Mouse (Mus musculus) liver, adult 2 months (tissue): ENCODE measurements at regions not wholly inside any gene's neighbourhood (a gene's known extent, or its start where the extent isn't known, plus 50 kb on each side); places are given as distances from the start of the nearest gene placed in this dataset.

Source experiments
- CTCF ChIP-seq: fragments of 200-500 bp; IDR thresholded peaks from 2 replicates; pipeline ENCODE4 v1.5.1; 2011; ENCODE audit warnings: low read depth, low read length, control low read depth
- POLR2A ChIP-seq: fragments of 200-500 bp; IDR thresholded peaks from 2 replicates; pipeline ENCODE4 v1.6.1; 2011; ENCODE audit warnings: low read length, control low read depth; ENCODE audit not compliant: insufficient read depth; ENCODE audit errors: extremely low read depth

- no peak for TF ChIP-seq CTCF
- no peak for TF ChIP-seq POLR2A
Measured at GRCm38 (mm10) chr12:65426884-65427283, 201.6 kb downstream of the Wdr20rt start.
